Mouse (Mus musculus) left cerebral cortex, adult 11 months (tissue): ENCODE measurements at regions not wholly inside any gene's neighbourhood (a gene's known extent, or its start where the extent isn't known, plus 50 kb on each side); places are given as distances from the start of the nearest gene placed in this dataset.

ENCODE experiments used
- DNase-seq: peaks from one replicate; pipeline ENCODE4 v3.0.0; 2022; ENCODE audit warnings: low spot score

DNA sequence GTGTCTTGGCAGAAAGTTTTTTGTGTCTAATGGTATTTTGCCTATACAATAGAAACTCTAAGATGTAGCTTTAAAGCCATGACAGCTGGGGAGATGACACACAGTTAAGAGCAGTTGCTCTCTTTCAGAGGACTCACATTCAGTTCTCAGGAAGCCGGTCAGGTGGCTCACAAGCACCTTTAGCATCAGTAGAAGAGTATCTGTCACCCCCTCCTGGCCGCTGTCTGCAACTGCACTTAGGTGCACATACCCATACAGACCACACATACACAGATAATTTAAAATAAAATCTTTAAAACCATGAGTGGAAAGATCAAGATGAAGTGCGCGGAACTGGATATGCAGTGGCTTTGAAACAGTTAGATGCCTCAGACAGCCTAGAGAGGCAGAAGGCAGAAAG is 178.3 kb upstream of the Chrm3 start:
- DNase-seq: no peak

DNA sequence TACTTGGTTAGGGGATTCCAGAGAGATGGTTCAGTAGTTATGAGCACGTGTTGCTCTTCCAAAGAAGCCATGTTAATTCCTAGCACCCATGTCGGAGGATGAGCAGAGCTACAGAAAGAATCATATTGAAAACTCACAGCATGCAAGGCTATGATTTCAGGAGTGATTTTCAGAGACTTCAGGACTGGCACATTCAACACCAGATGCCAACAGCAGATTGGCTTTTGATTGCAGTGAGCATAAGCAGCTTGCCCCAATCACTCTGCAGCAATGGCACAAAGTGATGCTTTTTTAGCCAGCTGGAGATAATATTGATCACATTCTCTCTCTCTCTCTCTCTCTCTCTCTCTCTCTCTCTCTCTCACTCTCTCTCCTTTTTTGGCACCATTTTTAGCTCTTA is 166.6 kb upstream of the Chrm3 start:
- no peak for DNase-seq

DNA sequence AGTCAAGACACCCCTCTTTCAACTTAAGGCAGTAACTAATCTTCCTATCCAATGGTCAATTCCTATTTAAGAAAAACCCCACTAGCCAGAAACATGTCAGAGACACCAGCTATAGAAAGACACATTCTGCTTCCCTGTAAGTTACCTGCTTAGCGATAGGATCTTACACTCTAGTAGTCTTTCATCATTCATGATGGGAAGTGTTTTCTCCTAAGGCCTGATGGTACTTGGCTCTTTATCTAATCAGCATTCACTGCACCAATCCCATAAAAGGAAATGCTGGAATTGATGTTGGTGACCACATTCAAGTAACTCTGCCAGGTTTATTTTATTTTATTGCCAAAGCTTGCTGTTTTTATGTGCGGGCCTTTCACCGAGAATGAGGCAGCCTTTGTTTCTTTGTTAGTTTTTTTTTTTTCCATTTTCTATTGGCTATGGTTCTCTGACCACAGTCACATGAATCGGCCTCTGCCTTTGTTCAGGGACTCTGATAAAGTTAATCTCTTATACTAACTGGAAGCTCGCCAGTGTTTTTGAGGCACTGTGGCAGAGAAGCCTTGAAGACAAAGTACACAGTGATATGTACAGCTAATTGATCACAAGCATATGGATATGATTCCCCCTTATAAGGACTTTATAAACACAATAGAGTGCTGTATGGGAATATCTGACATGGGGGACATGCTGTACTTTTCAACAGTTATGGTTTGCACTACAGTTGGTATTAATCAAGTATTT is 166.0 kb upstream of the Chrm3 start:
- DNase-seq: no peak

DNA sequence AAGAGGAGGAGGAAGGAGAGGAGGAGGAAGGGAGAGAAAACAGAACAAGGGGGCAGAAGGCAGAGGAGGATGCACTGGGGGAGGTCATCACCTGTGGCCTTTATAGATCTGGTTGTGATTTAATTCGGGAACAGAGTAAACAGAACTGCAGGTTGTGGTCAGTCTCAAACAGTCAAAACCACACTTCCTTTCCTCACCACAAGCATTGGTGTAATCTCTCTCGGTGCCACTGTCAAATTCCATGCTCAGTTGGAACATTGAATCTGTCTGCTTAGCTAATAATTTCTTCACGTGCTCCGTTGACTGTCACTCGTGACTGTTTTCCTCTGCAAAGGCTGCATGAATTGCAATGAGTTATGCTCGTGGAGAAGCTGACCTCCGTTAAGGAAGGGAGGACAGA is 143.6 kb upstream of the Chrm3 start:
- DNase-seq: no peak

DNA sequence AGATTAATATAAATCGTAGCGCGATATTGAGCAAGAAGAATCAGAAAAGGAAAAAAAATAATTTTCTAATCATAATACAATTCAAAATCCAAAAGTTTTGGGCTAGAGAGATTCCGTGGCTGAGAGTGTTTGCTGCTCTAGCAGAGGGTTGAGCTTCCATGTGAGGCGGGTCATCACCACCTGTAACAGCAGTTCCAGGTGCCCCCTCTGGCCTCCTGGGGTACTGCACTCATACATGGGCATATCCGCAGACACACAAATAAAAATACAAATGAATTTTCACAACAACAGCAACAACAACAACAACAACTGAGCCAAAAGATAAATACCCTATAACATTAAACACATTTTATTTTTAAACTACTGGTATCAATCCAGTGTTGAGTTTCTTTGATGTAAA is 94.7 kb upstream of the Chrm3 start:
- no peak for DNase-seq

DNA sequence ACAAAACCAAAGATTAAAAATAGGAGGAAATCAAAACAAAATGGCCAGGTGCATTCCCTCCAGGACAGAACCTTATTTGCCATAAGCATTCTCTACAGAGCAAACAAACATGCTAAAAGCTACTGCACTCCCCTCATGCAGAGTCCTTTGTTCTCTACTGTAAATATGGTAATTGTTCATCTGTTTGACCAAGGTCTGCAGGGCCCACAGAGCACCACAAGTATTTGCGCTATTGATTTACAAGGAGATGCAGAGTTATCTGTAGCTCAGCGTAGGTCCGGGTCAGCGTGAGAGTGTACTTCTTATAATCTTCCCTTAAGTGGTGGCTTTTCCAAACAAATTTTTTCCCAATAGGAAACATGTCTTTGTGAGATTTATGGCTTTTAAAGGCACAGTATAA is 94.0 kb upstream of the Chrm3 start:
- no peak for DNase-seq

DNA sequence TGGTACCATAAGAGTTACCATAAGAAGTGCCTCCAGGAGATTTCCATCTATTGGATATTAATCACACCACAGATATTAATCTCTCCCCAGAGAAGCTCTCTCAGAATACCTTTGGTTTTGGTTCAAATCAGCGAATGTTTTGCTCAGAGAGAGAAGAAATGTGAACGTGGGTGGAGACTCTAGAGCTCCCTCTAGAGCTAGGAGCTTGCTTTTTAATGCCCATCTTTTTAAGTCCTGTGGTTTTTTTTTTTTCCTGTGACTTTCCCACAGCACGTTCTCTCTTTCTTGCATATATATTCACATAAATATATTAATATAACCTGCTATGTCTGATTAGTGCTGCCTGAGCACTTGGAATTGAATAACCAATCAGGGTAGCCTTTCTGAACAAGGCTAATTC is 90.4 kb upstream of the Chrm3 start:
- DNase-seq: no peak

DNA sequence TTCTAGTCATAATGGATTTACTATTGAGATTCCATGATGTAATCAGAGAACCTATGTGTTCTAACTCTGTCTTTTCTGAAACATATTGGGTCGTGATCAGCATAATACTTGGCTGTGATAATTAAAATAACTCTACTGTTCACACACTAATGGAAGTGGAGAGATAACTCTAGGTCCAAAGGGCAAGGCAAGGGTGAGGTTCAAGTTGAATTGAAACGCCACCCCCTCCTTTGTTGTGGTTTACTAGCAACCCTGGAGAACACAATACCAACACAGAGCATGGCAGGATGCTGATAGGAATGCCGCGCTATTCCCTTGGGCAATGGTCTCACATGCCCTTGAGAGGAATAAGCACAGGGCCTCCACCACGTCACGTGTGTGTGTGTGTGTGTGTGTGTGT is 88.9 kb upstream of the Chrm3 start:
- DNase-seq: no peak

DNA sequence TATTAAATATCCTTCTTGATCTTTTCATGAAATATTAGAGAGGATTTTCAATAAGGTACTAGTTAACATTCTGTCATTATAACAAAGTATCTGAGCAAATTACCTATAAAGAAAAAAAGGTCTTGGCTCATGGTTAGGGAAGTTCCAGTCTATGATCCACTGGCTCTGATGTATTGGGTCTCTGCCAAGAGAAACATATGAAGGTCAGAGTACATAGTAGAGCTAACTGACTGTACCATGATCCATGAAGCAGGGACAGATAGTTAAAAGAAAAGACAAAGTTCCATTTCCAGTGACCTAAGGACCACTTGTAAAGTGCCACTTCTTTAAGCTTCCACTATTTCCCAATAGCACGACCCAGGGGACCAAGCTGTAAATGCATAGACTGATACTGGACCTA is 87.2 kb upstream of the Chrm3 start:
- no peak for DNase-seq

DNA sequence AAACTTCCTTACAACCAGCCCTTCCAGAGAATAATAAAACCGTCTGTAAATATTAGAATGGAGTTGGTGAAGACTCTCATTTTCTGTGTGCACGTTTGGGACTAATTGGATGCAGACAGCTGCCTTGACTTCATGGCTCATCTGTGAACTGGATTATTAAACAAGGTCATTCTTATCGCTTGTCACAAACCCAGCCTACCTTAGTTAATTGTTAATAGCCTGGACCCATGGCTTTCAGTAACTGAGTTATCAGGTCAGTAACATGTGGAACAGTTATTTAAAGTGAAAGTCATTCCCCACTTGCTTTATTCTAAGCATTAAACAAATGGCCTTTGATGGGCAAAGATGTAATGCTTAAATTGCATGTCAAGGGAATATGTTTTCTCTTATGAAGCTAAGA is 85.0 kb upstream of the Chrm3 start:
- no peak for DNase-seq
